Mouse (Mus musculus) lung, postnatal 0 days (tissue): ENCODE data around the gene Zfp773.
"Not testable (repeated sequence)": the region's sequence is repeated elsewhere in the genome, so short reads cannot be mapped to it uniquely, and the experiment has no call there.

Source experiments
- CTCF ChIP-seq: IDR thresholded peaks from 2 replicates; pipeline ENCODE4 v1.5.1; 2016; ENCODE audit warnings: antibody characterized with exemption, mild to moderate bottlenecking
- EP300 ChIP-seq: IDR thresholded peaks from 2 replicates; pipeline ENCODE4 v1.6.1; 2016; ENCODE audit warnings: antibody characterized with exemption, mild to moderate bottlenecking, control low read depth

GRCm38 (mm10) chr7:7130491-7131124, 5.9 kb downstream of the Zfp773 start:
- TF ChIP-seq CTCF, EP300: not testable (repeated sequence)
